Mouse (Mus musculus) kidney, postnatal 10 days (tissue): ENCODE measurements at regions not wholly inside any gene's neighbourhood (a gene's known extent, or its start where the extent isn't known, plus 50 kb on each side); places are given as distances from the start of the nearest gene placed in this dataset.

ENCODE experiments used
- DNase-seq: peaks from one replicate; pipeline ENCODE4 v3.0.0; 2021; ENCODE audit warnings: mixed read lengths

DNA sequence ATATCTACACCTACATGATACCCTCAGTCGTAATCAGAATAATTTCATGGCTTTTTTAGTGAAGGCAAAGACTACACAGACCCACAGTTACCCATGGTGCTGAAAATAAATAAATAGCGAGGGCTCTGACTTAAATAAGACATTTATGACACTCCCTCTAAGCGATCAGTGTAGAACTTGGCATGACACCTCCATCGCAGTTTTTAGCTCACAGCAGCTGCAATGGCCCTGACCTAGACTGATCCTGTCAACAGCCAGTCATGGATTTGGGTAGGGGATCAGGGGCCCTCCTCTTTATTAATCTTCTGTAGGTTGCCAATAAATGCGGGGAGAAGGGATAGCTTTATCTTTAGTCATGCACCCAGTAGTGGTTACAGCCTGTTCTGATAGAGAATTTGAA is 494.1 kb downstream of the Epha3 start:
- DNase-seq: no peak

DNA sequence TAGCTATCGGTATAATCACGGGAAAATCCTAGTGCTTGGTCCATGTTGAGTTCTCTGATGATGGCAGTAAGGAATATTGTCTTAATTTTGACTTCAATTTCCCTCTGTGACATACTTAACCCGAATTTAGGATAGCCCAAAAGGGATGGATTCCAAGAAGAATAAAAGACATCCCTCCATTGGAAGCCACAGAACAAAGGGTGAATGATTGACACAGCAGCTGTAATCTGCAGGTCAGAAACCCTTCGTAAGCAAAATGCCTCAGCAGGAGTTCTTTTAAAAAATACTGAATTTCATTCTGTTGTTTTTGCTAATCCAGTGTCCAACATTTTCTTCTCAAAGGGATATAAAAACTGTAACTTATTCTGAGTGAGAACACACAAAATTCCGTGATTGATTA is 492.7 kb downstream of the Epha3 start:
- no peak for DNase-seq

GRCm38 (mm10) chr16:63404976-63405375 is 459.0 kb downstream of the Epha3 start:
- DNase-seq: no peak

- no peak for DNase-seq
These were observed 451.3 kb downstream of the Epha3 start for GRCm38 (mm10) chr16:63412656-63413055.

DNA sequence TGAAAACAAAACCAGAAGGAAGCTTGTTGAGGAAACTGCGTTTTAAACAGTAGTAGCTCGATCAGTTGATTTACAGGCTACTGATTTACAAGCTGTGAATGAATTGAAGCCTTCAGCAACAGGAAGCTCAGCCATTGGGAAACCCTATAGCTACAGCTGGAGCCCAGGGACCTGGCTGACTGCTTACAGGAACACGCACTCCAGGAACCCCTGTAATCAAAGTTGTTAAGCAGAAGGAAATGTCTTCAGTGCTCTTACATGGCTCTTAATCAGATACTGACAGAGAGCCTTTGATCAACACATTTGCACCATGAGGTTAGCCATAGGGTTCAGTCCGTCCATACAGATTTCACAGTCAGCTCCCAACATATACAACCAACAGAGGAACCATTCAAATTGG is 411.7 kb downstream of the Epha3 start:
- no peak for DNase-seq

- DNase-seq: no peak
These were observed 397.4 kb downstream of the Epha3 start for GRCm38 (mm10) chr16:63466615-63467014.

GRCm38 (mm10) chr16:63468851-63469250 is 395.1 kb downstream of the Epha3 start:
- no peak for DNase-seq
